Mouse (Mus musculus) limb, embryonic 11.5 days (tissue): ENCODE results near the gene Slc44a1. TPM values are rescaled to one million over a fixed set of nuclear protein-coding genes. Genes with fewer than 3 reads are reported as not detected.

ENCODE experiments used
- ATAC-seq: fragments of 200-750 bp; cut with Nextera tagmentation; 2 replicates; pipeline ENCODE4 v1.8.0; 2017; ENCODE audit warnings: low read depth; ENCODE audit not compliant: insufficient number of reproducible peaks, low FRiP score, low TSS enrichment
- DNase-seq: peaks from one replicate; pipeline ENCODE4 v3.0.0-alpha.2; 2015; ENCODE audit warnings: low spot score
- H3K27ac ChIP-seq: fragments of 300-500 bp; sonication (generic); replicated peaks from 2 replicates; pipeline ENCODE4 v1.5.1; 2014; ENCODE audit warnings: low read depth, mild to moderate bottlenecking, low read length
- H3K27me3 ChIP-seq: fragments of 300-500 bp; sonication (generic); 2 replicates; pipeline ENCODE4 v1.6.1; 2014; ENCODE audit warnings: mild to moderate bottlenecking, low read length, mixed read lengths; ENCODE audit not compliant: control insufficient read depth, insufficient read depth
- H3K36me3 ChIP-seq: fragments of 300-500 bp; sonication (generic); 2 replicates; pipeline ENCODE4 v1.6.1; 2014; ENCODE audit warnings: mild to moderate bottlenecking, low read length, moderate library complexity, mixed read lengths; ENCODE audit not compliant: control insufficient read depth, insufficient read depth
- H3K4me1 ChIP-seq: fragments of 300-500 bp; sonication (generic); 2 replicates; pipeline ENCODE4 v1.6.1; 2014; ENCODE audit warnings: low read length, mixed read lengths; ENCODE audit not compliant: control insufficient read depth, insufficient read depth
- H3K4me2 ChIP-seq: fragments of 300-500 bp; sonication (generic); 2 replicates; pipeline ENCODE4 v1.6.1; 2014; ENCODE audit warnings: low read depth, mild to moderate bottlenecking, moderate library complexity; ENCODE audit not compliant: severe bottlenecking
- H3K4me3 ChIP-seq: fragments of 300-500 bp; sonication (generic); 2 replicates; pipeline ENCODE4 v1.5.1; 2014; ENCODE audit warnings: low read depth, low read length
- H3K9ac ChIP-seq: fragments of 300-500 bp; sonication (generic); 2 replicates; pipeline ENCODE4 v1.6.1; 2014; ENCODE audit warnings: mild to moderate bottlenecking, low read length
- H3K9me3 ChIP-seq: fragments of 300-500 bp; sonication (generic); 2 replicates; pipeline ENCODE4 v1.6.1; 2016; ENCODE audit warnings: low read length; ENCODE audit not compliant: control insufficient read depth
- WGBS: fragments of 180-500 bp; shearing (Covaris S2); extraction: QIAGEN DNeasy Blood & Tissue Kit; methylation state at CpG from one replicate; pipeline ENCODE4 v1.1.7; 2014; 5-methylcytosine and 5-hydroxymethylcytosine counted together
- polyA plus RNA-seq: library from polyadenylated mRNA; unstranded; fragments of >200 nt; fragmentation: Nextera tagmentation; extraction: Ambion mirVana; gene quantifications from 2 replicates; pipeline ENCODE4 v1.2.1, GENCODE M21; 2014

The Slc44a1 gene
- polyA plus RNA-seq, 1 experiment from 2014 or later: 24.6 TPM

DNA sequence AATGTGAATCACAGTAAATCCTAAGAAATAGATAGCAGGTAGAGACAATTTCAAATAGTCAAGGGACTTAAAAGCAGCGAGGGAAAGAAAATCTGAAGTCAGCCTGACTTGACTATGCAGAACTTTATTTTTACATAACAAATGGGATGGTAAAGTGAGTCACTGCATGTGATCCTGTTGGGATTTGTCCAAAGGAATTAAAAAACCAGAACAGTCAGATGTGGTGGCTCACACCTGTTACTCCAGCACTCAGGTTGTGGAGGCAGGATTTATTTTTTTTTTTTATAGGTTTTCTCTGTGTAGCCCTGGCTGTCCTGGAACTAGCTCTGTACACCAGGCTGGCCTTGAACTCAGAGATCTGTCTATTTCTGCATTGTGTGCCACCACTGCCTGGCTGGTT is 25.7 kb downstream of the Slc44a1 start:
- 79% methylated on average over 1 of the region's 1 CpGs for WGBS
- Histone ChIP-seq H3K9me3 (no peaks in the 10 kb centered on the region), H3K27me3 (no peaks in the 10 kb centered on the region), H3K9ac (no peak overlapping the region), H3K36me3 (no peaks in the 10 kb centered on the region), H3K4me1 (no peaks in the 10 kb centered on the region), H3K4me2 (no peak overlapping the region), H3K4me3 (no peak overlapping the region), H3K27ac (no peak overlapping the region)
- no peak for DNase-seq
- no peak for ATAC-seq

DNA sequence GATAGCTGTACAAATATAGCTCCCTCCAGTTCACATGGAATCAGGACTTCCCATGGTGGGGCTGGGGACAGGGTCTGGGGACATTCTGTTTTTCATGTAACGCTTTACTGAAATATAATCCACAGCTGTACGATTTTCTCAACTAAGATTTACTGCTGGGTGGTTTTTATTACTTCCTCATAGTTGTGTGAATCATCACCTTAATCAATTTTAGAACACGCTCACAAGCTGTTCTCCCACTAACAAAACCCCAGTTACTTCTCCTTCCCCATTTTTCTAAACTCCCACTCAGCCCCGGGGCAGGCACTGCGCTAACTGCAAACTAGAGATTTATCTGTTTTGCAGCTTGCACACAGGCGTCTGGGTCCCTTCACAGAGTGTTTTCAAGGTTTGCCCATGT is 28.8 kb downstream of the Slc44a1 start:
- H3K27me3 ChIP-seq: no peaks in the 10 kb centered on the region
- no peak overlapping the region for H3K27ac ChIP-seq
- no peak overlapping the region for H3K4me2 ChIP-seq
- H3K9ac ChIP-seq: no peak overlapping the region
- no peaks in the 10 kb centered on the region for H3K9me3 ChIP-seq
- no peaks in the 10 kb centered on the region for H3K36me3 ChIP-seq
- DNase-seq (peak; percentile 28), ATAC-seq (no peak)
- no peaks in the 10 kb centered on the region for H3K4me1 ChIP-seq
- H3K4me3 ChIP-seq: no peak overlapping the region
- WGBS: 57% methylated on average over 6 of the region's 6 CpGs

DNA sequence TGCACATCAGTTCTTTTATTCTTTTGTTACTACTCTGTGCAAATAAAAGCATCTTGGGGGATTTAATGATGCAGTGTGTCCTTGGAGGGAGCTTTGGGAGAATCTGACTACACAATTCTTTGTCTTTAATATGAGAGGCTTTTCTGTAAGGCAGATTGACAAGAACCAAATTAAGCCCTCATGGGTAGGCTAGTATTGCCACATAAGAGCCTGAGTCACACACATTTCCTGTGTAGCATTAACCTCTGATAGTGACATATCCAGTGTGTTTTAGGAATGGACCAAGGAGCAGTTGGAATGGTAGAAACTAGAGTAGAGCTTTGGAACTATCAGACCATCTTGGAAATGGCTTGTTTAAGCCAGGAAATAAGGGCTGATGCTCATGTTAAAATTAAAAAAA is 33.9 kb downstream of the Slc44a1 start:
- Histone ChIP-seq H3K27ac (no peak overlapping the region), H3K4me2 (no peak overlapping the region), H3K9ac (no peak overlapping the region), H3K36me3 (no peaks in the 10 kb centered on the region), H3K9me3 (no peaks in the 10 kb centered on the region), H3K4me3 (no peak overlapping the region), H3K27me3 (no peaks in the 10 kb centered on the region), H3K4me1 (no peaks in the 10 kb centered on the region)
- ATAC-seq (no peak), DNase-seq (no peak)

GRCm38 (mm10) chr4:53475230-53475952 is 35.2 kb downstream of the Slc44a1 start:
- Histone ChIP-seq H3K4me2 (no peak overlapping the region), H3K36me3 (no peaks in the 10 kb centered on the region), H3K4me3 (no peak overlapping the region), H3K27ac (no peak overlapping the region), H3K9me3 (no peaks in the 10 kb centered on the region), H3K4me1 (no peaks in the 10 kb centered on the region), H3K9ac (no peak overlapping the region), H3K27me3 (no peaks in the 10 kb centered on the region)
- WGBS: 81% methylated on average over 20 of the region's 20 CpGs
- DNase-seq (no peak), ATAC-seq (no peak)

DNA sequence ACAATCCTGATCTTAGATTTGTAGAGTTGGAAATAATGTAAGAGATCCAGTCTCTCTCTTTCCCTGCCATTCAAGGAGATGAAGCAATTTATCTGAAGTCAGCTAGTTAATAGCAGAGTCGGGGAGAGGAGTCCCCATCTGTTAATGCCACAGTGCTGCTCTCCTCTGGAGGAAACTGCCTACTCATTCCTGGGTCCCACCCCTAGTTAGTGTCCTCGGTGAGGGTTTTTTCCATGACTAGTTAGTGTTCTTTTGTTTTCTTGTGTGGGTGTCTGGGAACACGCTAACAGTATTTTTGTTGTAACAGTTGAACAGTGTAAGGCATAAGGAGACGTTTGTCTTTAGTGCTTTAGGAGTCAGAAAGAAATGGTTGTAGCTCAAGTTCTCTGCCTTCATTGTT is 38.4 kb downstream of the Slc44a1 start:
- Histone ChIP-seq H3K9ac (no peak overlapping the region), H3K36me3 (no peaks in the 10 kb centered on the region), H3K27ac (no peak overlapping the region), H3K4me2 (no peak overlapping the region), H3K27me3 (no peaks in the 10 kb centered on the region), H3K4me3 (no peak overlapping the region), H3K9me3 (no peaks in the 10 kb centered on the region), H3K4me1 (no peaks in the 10 kb centered on the region)
- no peak for ATAC-seq
- DNase-seq: no peak
- 85% methylated on average over 4 of the region's 4 CpGs for WGBS

DNA sequence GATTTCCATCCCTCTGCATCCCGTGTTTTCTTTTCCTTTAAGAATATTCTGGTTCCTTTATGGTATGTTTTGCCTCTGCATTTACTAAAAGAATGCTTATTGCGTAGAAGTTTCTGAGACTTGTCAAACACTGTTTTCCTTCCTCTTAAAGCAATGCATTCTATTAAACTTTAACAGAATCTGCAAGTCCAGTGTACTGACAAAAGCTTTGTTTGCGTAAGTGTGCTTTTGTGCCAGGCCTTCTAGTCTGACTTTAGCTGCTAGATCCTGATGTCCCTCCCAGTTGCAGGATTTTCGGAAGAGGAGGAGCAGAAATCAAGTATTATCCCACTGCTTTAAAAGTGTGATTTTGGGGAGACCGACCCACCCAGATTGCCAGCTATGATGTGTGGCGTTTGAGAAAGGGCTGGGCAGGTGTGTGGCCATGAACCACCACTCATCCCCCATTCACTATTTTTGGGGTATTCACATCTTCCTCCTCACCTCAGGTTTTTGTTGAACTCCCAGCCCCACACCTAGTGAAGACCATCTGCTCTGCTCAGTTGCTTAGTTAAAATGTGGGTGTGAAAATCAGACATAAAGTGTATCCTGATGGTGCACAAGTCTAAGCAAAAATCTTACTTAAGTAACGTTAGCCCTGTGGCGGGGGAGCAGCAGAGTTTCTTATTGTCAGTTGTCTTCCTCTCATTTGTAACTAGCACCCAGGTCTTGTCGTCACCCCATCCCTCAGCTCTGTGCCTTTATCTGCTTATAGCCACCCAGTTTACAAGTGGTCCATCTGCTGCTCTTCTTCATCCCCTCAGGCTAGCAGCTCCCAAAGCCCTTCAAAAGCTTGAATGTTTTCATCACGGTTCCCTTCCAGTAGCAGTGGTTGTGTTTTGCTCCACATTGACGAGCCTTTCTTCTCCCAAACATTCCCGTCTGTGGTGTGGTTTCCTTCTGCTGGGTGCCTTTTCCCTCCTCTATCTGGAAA is 47.3 kb downstream of the Slc44a1 start:
- no peak overlapping the region for H3K9ac ChIP-seq
- WGBS: 80% methylated on average over 12 of the region's 12 CpGs

DNA sequence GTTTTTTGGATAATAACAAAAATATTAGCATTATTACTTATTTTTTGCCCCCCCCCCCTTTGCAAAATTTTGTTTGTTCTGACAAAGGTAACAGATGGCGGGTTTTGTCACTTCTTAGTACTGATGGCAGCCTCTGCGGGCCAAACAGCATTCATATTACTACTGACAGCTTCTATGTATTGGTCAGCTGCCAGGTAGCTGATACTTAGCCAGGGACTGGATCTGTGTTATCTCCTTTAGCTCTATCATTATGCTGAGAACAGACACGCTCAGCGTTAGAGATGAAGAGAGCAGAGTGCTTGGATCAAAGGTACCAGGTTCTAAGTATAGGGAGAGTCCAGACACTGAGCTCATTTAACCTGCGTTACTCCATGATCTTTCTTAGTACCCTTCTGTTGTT is 48.6 kb downstream of the Slc44a1 start:
- no peak overlapping the region for H3K4me2 ChIP-seq
- H3K36me3 ChIP-seq: no peaks in the 10 kb centered on the region
- no peaks in the 10 kb centered on the region for H3K4me1 ChIP-seq
- H3K9ac ChIP-seq: no peak overlapping the region
- DNase-seq (no peak), ATAC-seq (no peak)
- no peaks in the 10 kb centered on the region for H3K9me3 ChIP-seq
- no peaks in the 10 kb centered on the region for H3K27me3 ChIP-seq
- H3K27ac ChIP-seq: no peak overlapping the region
- no peak overlapping the region for H3K4me3 ChIP-seq
- 85% methylated on average over 5 of the region's 5 CpGs for WGBS

More for the DNA sequence above, 47.3 kb downstream of the Slc44a1 start:
- Histone ChIP-seq H3K9me3 (no peaks in the 10 kb centered on the region), H3K27me3 (no peaks in the 10 kb centered on the region), H3K27ac (no peak overlapping the region), H3K4me1 (no peaks in the 10 kb centered on the region), H3K4me2 (no peak overlapping the region), H3K36me3 (no peaks in the 10 kb centered on the region), H3K4me3 (no peak overlapping the region)
- no peak for DNase-seq
- no peak for ATAC-seq

- Histone ChIP-seq H3K4me1 (no peaks in the 10 kb centered on the region), H3K9me3 (no peaks in the 10 kb centered on the region), H3K9ac (no peak overlapping the region), H3K27ac (no peak overlapping the region), H3K4me3 (no peak overlapping the region), H3K36me3 (no peaks in the 10 kb centered on the region), H3K27me3 (no peaks in the 10 kb centered on the region), H3K4me2 (no peak overlapping the region)
- DNase-seq: no peak
- no peak for ATAC-seq
- WGBS: 82% methylated on average over 7 of the region's 7 CpGs
Measured at GRCm38 (mm10) chr4:53490371-53490770, 50.2 kb downstream of the Slc44a1 start.
